Mouse (Mus musculus): ENCODE results near the gene Lgr5. TPM values are rescaled to one million over a fixed set of nuclear protein-coding genes. Genes with fewer than 3 reads are reported as not detected.

The Lgr5 gene
- total and polyA plus RNA-seq, 3 experiments = not detected

DNA sequence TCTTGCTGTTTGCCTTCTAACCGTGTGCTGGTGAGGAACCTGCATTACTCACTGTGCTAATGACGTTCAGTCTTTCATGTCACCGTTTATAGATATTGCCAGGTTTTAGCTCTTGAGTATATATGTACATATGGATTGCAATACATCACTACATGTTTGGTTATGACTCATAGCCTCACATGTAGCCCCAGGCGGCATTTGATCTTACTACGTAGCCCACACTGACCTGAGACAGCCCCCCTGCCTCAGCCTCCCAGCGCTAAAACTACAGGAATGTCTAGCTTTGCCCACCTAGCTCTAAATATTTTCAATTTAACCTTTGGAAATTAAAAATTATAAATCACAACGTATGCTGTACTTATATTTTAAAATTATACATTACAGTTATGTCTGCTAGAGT lies 35.9 kb upstream of the Lgr5 start:
- no peak overlapping the region for H3K4me2 ChIP-seq (ENCODE audit: insufficient read depth, low read depth, poor library complexity, severe bottlenecking)
- H3K27ac ChIP-seq (ENCODE audit: insufficient read depth, low read depth) = no peak overlapping the region
- no peak overlapping the region for H3K4me3 ChIP-seq (replicated peaks in 1 of 3; ENCODE audit: low read depth in 2 of 3, low read length in 2 of 3, poor library complexity in 1 of 3)
- H3K9me3 ChIP-seq (replicated peaks; ENCODE audit: low read length) = no peaks in the 10 kb centered on the region
- no peaks in the 10 kb centered on the region for H3K27me3 ChIP-seq (replicated peaks)
- in situ Hi-C loops (cut with MboI; ENCODE audit: low pct_ligation_motif_present, low pct_unique_long_range_greater_than_20kb, low sequenced_read_pairs) = loop anchor here (25.0 kb wide), 1 partner anchor 161 kb away; no protein-coding TSS in a partner anchor
- no peaks in the 10 kb centered on the region for H3K36me3 ChIP-seq (replicated peaks in 1 of 2; ENCODE audit: control insufficient read depth in 1 of 2, insufficient read depth in 1 of 2, low read length in 1 of 2)
- H3K79me2 ChIP-seq (replicated peaks; ENCODE audit: control insufficient read depth, extremely low read depth, insufficient read depth, poor library complexity, severe bottlenecking) = no peaks in the 10 kb centered on the region
- H3K9ac ChIP-seq (ENCODE audit: insufficient read depth, low read depth) = no peak overlapping the region
- DNase-seq (ENCODE audit: extremely low read depth) = no peak
- no peak for TF ChIP-seq BHLHE40 (IDR thresholded peaks at IDR 0.05; ENCODE audit: low read depth, low read length)
- TF ChIP-seq CHD2 (IDR thresholded peaks at IDR 0.05; ENCODE audit: low read length) = no peak
- TF ChIP-seq POLR2AphosphoS2 (IDR thresholded peaks at IDR 0.05; ENCODE audit: low read depth, low read length) = no peak
- TF ChIP-seq NRF1 (IDR thresholded peaks at IDR 0.05; ENCODE audit: low read depth, low read length) = no peak
- TF ChIP-seq ZKSCAN1 (IDR thresholded peaks at IDR 0.05; ENCODE audit: borderline replicate concordance, low read depth, low read length) = no peak
- no peak for TF ChIP-seq USF2 (conservative IDR thresholded peaks at IDR 0.05; ENCODE audit: low read depth, low read length)
- no peak for TF ChIP-seq EP300 (IDR thresholded peaks at IDR 0.05; ENCODE audit: low read length)
- TF ChIP-seq HCFC1 (IDR thresholded peaks at IDR 0.05; ENCODE audit: low read depth, low read length) = no peak
- peaks cover 0 to 9% of the 10 kb centered on the region in 2 experiments; a peak in 2 of 4 replicates for H3K4me1 ChIP-seq (ENCODE audit: control insufficient read depth in 1 of 2, insufficient read depth in 2 of 2)
- dilution Hi-C loops (cut with MboI; ENCODE audit: extremely low pct_ligation_motif_present, extremely low pct_unique_long_range_greater_than_20kb, low sequenced_read_pairs) = no loop called here

DNA sequence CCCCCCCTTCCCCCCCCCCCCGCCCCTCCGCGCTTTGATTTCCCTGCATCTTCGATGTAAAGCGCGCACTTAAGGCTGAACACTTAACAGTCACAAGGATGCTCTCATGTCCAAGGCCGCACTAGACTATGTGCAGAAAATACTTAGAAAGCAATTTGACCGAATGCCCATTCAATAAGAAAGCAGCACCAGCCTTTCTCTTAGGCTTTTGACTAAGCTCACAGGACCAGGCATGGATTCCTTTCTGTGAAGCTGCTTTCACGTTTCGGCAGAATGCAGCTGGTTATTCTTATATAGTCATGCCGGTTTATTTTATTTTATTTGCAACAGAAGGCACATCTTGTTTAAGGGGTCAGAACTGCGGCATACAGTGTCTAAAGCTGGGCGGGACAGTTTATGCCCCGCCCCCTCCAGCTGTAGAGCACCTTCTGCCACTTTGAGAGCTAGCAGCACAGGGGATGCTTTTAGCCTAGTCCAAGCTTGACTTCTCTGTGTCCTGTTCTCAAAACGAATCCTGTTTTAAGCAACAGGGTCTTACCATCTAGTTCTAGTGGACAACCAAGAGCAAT lies 30.8 kb upstream of the Lgr5 start:
- no peaks in the 10 kb centered on the region for H3K27me3 ChIP-seq (replicated peaks)
- H3K4me3 ChIP-seq (replicated peaks in 1 of 3; ENCODE audit: low read depth in 2 of 3, low read length in 2 of 3, poor library complexity in 1 of 3) = no peak overlapping the region
- DNase-seq (ENCODE audit: extremely low read depth) = no peak
- TF ChIP-seq E2F4 (IDR thresholded peaks at IDR 0.05; ENCODE audit: insufficient replicate concordance, low read depth, low read length) (no peak), RAD21 (IDR thresholded peaks at IDR 0.05; ENCODE audit: low read depth, low read length) (no peak), ZKSCAN1 (IDR thresholded peaks at IDR 0.05; ENCODE audit: borderline replicate concordance, low read depth, low read length) (no peak), MXI1 (IDR thresholded peaks at IDR 0.05; ENCODE audit: low read depth, low read length) (no peak), MAX (IDR thresholded peaks at IDR 0.05; ENCODE audit: low read length) (no peak), RCOR1 (conservative IDR thresholded peaks at IDR 0.05; ENCODE audit: low read depth, low read length) (no peak), ZC3H11A (IDR thresholded peaks at IDR 0.05; ENCODE audit: low read depth, low read length) (no peak), CHD1 (IDR thresholded peaks at IDR 0.05; ENCODE audit: low read depth, low read length) (no peak), ZMIZ1 (IDR thresholded peaks at IDR 0.05; ENCODE audit: low read depth, low read length) (no peak), JUND (conservative IDR thresholded peaks at IDR 0.05; ENCODE audit: low read depth, low read length) (no peak), USF2 (conservative IDR thresholded peaks at IDR 0.05; ENCODE audit: low read depth, low read length) (no peak), POLR2A (IDR thresholded peaks at IDR 0.05; ENCODE audit: low read depth, low read length) (no peak), BHLHE40 (IDR thresholded peaks at IDR 0.05; ENCODE audit: low read depth, low read length) (no peak), HCFC1 (IDR thresholded peaks at IDR 0.05; ENCODE audit: low read depth, low read length) (no peak), UBTF (IDR thresholded peaks at IDR 0.05; ENCODE audit: low read depth, low read length) (no peak)
- H3K27ac ChIP-seq (ENCODE audit: insufficient read depth, low read depth) = no peak overlapping the region
- in situ Hi-C loops (cut with MboI; ENCODE audit: low pct_ligation_motif_present, low pct_unique_long_range_greater_than_20kb, low sequenced_read_pairs) (loop anchor here (10.0 to 25.0 kb wide), 2 partner anchors 156 to 304 kb away; partner anchors contain the start of gene Rab21), dilution Hi-C loops (cut with MboI; ENCODE audit: extremely low pct_ligation_motif_present, extremely low pct_unique_long_range_greater_than_20kb, low sequenced_read_pairs) (no loop called here)
- no peaks in the 10 kb centered on the region for H3K79me2 ChIP-seq (replicated peaks; ENCODE audit: control insufficient read depth, extremely low read depth, insufficient read depth, poor library complexity, severe bottlenecking)
- no peaks in the 10 kb centered on the region for H3K36me3 ChIP-seq (replicated peaks in 1 of 2; ENCODE audit: control insufficient read depth in 1 of 2, insufficient read depth in 1 of 2, low read length in 1 of 2)
- no peaks in the 10 kb centered on the region for H3K9me3 ChIP-seq (replicated peaks; ENCODE audit: low read length)
- peak overlapping the region; percentile 100 for H3K4me2 ChIP-seq (ENCODE audit: insufficient read depth, low read depth, poor library complexity, severe bottlenecking)
- no peak overlapping the region; the same call in 1 of the 2 replicates for H3K9ac ChIP-seq (ENCODE audit: insufficient read depth, low read depth)
- H3K4me1 ChIP-seq (ENCODE audit: control insufficient read depth in 1 of 2, insufficient read depth in 2 of 2) = peaks cover 2 to 4% of the 10 kb centered on the region in 2 experiments; a peak in 1 of 4 replicates

All from CH12.LX (cell line).